Mouse (Mus musculus) kidney, postnatal 0 days (tissue): ENCODE measurements around the gene Htt. TPM values are rescaled to one million over a fixed set of nuclear protein-coding genes. Genes with fewer than 3 reads are reported as not detected.

Source experiments
- ATAC-seq: fragments of 200-750 bp; cut with Nextera tagmentation; replicated peaks from 2 replicates; pipeline ENCODE4 v1.8.0; 2017; ENCODE audit warnings: low read depth, moderate number of reproducible peaks, moderate TSS enrichment, moderate library complexity; ENCODE audit not compliant: low FRiP score
- DNase-seq: peaks from one replicate; pipeline ENCODE4 v3.0.0-alpha.2; 2016; ENCODE audit warnings: low spot score
- H3K27ac ChIP-seq: fragments of 300-500 bp; sonication (generic); 2 replicates; pipeline ENCODE4 v1.5.1; 2014; ENCODE audit warnings: mild to moderate bottlenecking
- H3K27me3 ChIP-seq: fragments of 300-500 bp; sonication (generic); 2 replicates; pipeline ENCODE4 v1.6.1; 2014; ENCODE audit warnings: low read length, mixed read lengths; ENCODE audit not compliant: insufficient read depth
- H3K36me3 ChIP-seq: fragments of 300-500 bp; sonication (generic); 2 replicates; pipeline ENCODE4 v1.6.1; 2014; ENCODE audit warnings: low read length, mixed read lengths; ENCODE audit not compliant: insufficient read depth
- H3K4me1 ChIP-seq: fragments of 300-500 bp; sonication (generic); replicated peaks from 2 replicates; pipeline ENCODE4 v1.6.1; 2014; ENCODE audit warnings: antibody characterized with exemption, low read length, mixed read lengths; ENCODE audit not compliant: insufficient read depth
- H3K4me2 ChIP-seq: fragments of 300-500 bp; sonication (generic); 2 replicates; pipeline ENCODE4 v1.6.1; 2014; ENCODE audit warnings: mild to moderate bottlenecking, low read length, moderate library complexity, mixed read lengths
- H3K4me3 ChIP-seq: fragments of 300-500 bp; sonication (generic); replicated peaks from 2 replicates; pipeline ENCODE4 v1.5.1; 2014; ENCODE audit warnings: low read depth, low read length
- H3K9ac ChIP-seq: fragments of 300-500 bp; sonication (generic); 2 replicates; pipeline ENCODE4 v1.6.1; 2014; ENCODE audit warnings: low read depth, low read length
- H3K9me3 ChIP-seq: fragments of 300-500 bp; sonication (generic); replicated peaks from 2 replicates; pipeline ENCODE4 v1.6.1; 2016; ENCODE audit warnings: low read length, inconsistent platforms, mixed read lengths
- CTCF ChIP-seq: IDR thresholded peaks from 2 replicates; pipeline ENCODE4 v1.5.1; 2016; ENCODE audit warnings: antibody characterized with exemption, low read depth, mild to moderate bottlenecking, moderate library complexity
- WGBS: fragments of 180-500 bp; shearing (Covaris S2); extraction: QIAGEN DNeasy Blood & Tissue Kit; methylation state at CpG from one replicate; pipeline ENCODE4 v1.1.7; 2014; 5-methylcytosine and 5-hydroxymethylcytosine counted together
- polyA plus RNA-seq: library from polyadenylated mRNA; unstranded; fragments of >200 nt; fragmentation: Nextera tagmentation; extraction: Ambion mirVana; gene quantifications from 2 replicates; pipeline ENCODE4 v1.2.1, GENCODE M21; 2015

Gene Htt
- polyA plus RNA-seq, 1 experiment from 2014 or later = 4.1 TPM

DNA sequence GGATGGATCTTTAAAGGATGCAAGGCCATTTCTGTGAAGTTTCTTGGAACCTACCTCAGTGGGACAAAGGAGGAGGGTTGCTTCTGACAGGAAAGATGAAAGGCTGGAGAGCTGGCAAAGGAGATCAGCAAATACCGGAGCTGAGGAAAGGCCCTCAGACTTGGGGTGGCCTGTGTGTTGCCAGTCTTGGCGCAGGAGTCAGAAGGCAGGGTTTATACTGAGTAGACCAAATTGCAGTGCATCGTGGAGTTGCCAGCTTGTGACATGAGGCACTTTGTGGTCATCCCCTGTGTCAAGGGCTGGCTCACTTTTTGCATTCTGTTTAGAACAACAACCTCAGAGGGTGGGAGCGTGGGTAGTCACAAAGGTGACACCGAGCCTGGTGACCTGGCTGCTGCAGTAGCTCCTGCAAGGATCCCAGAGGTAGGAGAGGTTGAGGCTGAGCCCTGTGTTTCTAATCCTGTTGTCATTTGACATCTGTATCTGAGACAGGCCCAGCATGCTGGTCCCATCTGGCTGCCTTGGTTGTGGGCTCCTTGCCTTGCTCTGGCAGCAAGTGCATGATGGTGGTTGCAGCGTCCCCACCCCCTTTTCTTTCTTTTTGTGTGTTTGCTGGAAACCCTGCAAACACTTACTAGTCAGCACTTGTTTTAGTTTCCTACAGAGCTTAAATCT is 189.1 kb downstream of the Htt start:
- H3K4me2 ChIP-seq = peak overlapping the region; percentile 73
- TF ChIP-seq CTCF = no peak
- no peaks in the 10 kb centered on the region for H3K27me3 ChIP-seq
- no peak overlapping the region for H3K27ac ChIP-seq
- H3K9me3 ChIP-seq = no peaks in the 10 kb centered on the region
- peak overlapping the region; percentile 90; the same call in 1 of the 2 replicates for H3K9ac ChIP-seq
- H3K36me3 ChIP-seq = no peaks in the 10 kb centered on the region
- peaks cover 16% of the 10 kb centered on the region for H3K4me1 ChIP-seq
- peak overlapping the region; percentile 89 for H3K4me3 ChIP-seq
- WGBS = 68% methylated on average over 6 of the region's 6 CpGs
- no peak for DNase-seq
- ATAC-seq = no peak

DNA sequence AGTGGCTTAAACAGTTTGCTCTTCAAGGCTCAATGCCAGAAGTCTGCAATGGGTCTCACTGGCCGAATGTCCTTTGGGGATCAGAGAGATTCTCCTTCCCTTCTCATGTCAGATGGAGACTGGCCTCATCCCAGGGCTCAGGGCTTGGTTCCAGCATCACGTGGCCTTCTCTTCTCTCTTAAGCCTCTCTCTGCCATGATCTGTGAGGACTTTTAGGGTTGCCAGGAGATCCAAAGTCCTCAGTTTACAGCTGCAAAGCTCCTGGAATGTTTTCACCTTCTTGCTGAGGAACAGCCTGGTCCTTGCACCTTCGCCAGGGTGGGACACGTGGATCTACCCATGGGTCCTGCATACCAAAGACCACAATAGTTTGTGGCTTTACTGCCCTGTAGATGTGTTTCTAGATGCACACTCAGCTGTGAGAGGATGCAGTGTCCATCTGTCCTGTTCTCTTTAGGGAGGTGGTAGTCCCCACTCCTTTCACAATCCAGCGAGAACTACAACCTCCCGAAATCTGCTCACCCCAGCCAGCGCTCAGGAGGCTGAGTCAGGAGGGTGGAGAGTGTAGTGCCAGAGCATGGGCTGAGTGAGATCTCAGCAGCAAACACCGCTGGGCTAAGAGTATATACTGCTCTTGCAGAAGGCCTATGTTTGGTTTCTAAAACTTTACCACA is 189.8 kb downstream of the Htt start:
- H3K27ac ChIP-seq = no peak overlapping the region
- H3K4me2 ChIP-seq = no peak overlapping the region
- no peak for DNase-seq
- no peak for TF ChIP-seq CTCF
- H3K4me3 ChIP-seq = no peak overlapping the region
- H3K27me3 ChIP-seq = no peaks in the 10 kb centered on the region
- H3K9ac ChIP-seq = 0 out of 2 replicates have a peak overlapping the region, but pooled peaks have one; percentile 90
- peaks cover 17% of the 10 kb centered on the region for H3K4me1 ChIP-seq
- WGBS = 94% methylated on average over 8 of the region's 8 CpGs
- ATAC-seq = no peak
- no peaks in the 10 kb centered on the region for H3K36me3 ChIP-seq
- no peaks in the 10 kb centered on the region for H3K9me3 ChIP-seq

DNA sequence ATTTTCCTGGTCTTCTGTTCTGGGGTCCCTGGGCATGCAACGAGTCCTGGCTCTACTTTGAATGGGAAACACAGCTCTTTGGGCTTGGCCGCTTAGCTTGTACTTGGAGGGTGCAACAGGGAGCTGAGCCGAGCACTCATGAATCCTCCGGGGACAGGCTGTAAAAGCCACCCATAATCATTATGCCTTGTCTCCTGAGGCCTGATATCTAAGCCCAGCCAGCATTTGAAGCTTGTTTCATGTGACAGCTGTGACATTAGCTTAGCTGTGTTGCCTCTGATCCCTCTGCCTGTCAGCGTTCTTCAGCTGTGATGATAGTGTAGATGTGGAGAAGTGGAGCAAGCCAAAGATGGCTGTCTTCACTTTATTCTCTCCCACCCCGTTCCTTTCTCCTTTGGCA is 193.0 kb downstream of the Htt start:
- peaks cover 13% of the 10 kb centered on the region for H3K4me1 ChIP-seq

DNA sequence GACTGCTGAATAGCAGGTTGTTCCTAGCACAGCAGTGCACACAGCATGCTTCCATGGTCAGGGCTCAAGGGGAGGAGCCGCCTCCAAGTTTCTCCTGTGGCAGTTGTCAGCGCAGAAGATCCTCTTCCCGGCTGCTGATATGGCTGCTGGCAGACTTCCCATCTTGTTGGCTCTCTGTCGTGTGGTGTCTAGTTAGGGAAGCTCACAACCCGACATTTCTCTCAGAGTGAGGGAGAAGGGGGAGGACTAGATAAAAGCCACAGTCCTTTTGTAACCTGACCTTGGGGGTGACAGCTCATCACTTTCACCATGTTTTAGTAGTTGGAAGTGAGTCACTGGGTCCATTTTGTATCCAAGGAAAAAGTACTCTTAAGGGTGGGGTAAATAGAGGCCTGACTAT is 194.1 kb downstream of the Htt start:
- H3K27me3 ChIP-seq = no peaks in the 10 kb centered on the region
- peaks cover 10% of the 10 kb centered on the region for H3K4me1 ChIP-seq
- H3K27ac ChIP-seq = no peak overlapping the region
- H3K9ac ChIP-seq = no peak overlapping the region
- no peak for TF ChIP-seq CTCF
- no peak overlapping the region for H3K4me3 ChIP-seq
- DNase-seq (peak; percentile 19), ATAC-seq (no peak)
- no peaks in the 10 kb centered on the region for H3K36me3 ChIP-seq
- H3K9me3 ChIP-seq = no peaks in the 10 kb centered on the region
- H3K4me2 ChIP-seq = no peak overlapping the region
- WGBS = 35% methylated on average over 5 of the region's 5 CpGs

More for the DNA sequence above, 193.0 kb downstream of the Htt start:
- Histone ChIP-seq H3K36me3 (no peaks in the 10 kb centered on the region), H3K4me2 (no peak overlapping the region), H3K9ac (no peak overlapping the region), H3K9me3 (no peaks in the 10 kb centered on the region), H3K27me3 (no peaks in the 10 kb centered on the region), H3K27ac (no peak overlapping the region), H3K4me3 (no peak overlapping the region)
- no peak for ATAC-seq
- no peak for TF ChIP-seq CTCF
- DNase-seq = no peak
- 46% methylated on average over 6 of the region's 6 CpGs for WGBS

DNA sequence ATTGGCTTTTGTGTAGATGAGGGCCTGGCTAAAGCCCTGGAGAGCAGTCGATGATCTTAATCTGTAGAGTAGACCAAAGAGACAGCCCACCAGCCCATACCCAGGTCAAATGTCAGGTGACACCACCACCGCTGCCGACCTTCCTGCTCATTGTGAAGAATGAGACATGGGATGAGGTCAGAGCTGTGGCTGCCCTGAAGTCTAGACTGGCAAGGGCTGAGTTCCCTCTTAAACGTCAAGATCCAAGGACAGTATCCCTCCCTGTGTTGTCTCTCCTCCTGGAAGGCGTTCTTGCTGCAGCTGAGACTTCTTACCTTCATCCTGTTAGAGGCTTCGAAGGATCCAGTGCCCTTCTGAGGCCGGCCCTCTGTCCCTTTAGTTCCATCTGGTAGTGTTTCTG is 194.6 kb downstream of the Htt start:
- Histone ChIP-seq H3K9me3 (no peaks in the 10 kb centered on the region), H3K9ac (no peak overlapping the region), H3K4me3 (no peak overlapping the region), H3K4me1 (peaks cover 5% of the 10 kb centered on the region), H3K27ac (no peak overlapping the region), H3K4me2 (no peak overlapping the region), H3K36me3 (no peaks in the 10 kb centered on the region), H3K27me3 (no peaks in the 10 kb centered on the region)
- 74% methylated on average over 7 of the region's 7 CpGs for WGBS
- no peak for TF ChIP-seq CTCF
- no peak for ATAC-seq
- DNase-seq = no peak

DNA sequence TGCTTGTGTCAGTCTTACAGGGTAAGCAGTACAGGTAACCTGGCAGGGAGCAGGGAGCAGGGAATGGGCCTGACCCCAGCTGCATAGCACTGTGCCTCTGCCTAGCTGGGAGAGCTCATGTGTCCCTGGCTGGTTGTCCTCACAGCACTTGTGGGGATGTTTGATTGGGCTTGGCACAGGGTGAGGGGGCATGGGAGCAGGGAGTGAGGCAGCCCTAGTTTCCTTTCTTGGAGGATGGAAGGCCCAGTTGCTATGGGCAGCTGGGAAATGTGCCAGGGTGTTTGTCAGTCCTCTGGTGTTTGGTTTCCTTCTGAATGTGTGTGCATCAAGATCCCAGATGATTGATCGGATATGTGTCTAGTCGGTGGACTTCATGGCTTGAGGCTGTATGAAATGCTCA is 195.5 kb downstream of the Htt start:
- H3K4me2 ChIP-seq = no peak overlapping the region
- TF ChIP-seq CTCF = no peak
- H3K9ac ChIP-seq = no peak overlapping the region
- no peaks in the 10 kb centered on the region for H3K9me3 ChIP-seq
- H3K36me3 ChIP-seq = no peaks in the 10 kb centered on the region
- H3K27me3 ChIP-seq = no peaks in the 10 kb centered on the region
- no peak overlapping the region for H3K4me3 ChIP-seq
- H3K27ac ChIP-seq = no peak overlapping the region
- H3K4me1 ChIP-seq = peaks cover 3% of the 10 kb centered on the region; the same call in 1 of the 2 replicates
- DNase-seq (peak; percentile 28), ATAC-seq (no peak)
- 57% methylated on average over 2 of the region's 2 CpGs for WGBS
